Mouse (Mus musculus): Measurements from ENCODE around the gene Adal. TPM values are rescaled to one million over a fixed set of nuclear protein-coding genes. Genes with fewer than 3 reads are reported as not detected.
"Not testable (repeated sequence)": the region's sequence is repeated elsewhere in the genome, so short reads cannot be mapped to it uniquely, and the experiment has no call there.

Adal gene
- 11.0 and 25.7 TPM in 2 replicates for total RNA-seq (2017)

- peak; percentile 79 to 81 for ATAC-seq (replicated peaks in 1 of 2; ENCODE audit: insufficient read depth in 1 of 2, low FRiP score in 2 of 2, low TSS enrichment in 1 of 2, low read depth in 1 of 2, poor library complexity in 2 of 2, severe bottlenecking in 2 of 2)
Measured at GRCm38 (mm10) chr2:121140018-121140882, at the start of gene Adal, which contains the start of gene Lcmt2. Gene Adal (plus strand): TSS chr2:121140428. Gene Lcmt2 (minus strand): TSS chr2:121140653.

GRCm38 (mm10) chr2:121102051-121102450, 38.2 kb upstream of the Adal start:
- ATAC-seq (replicated peaks in 1 of 2; ENCODE audit: insufficient read depth in 1 of 2, low FRiP score in 2 of 2, low TSS enrichment in 1 of 2, low read depth in 1 of 2, poor library complexity in 2 of 2, severe bottlenecking in 2 of 2) = peak; percentile 83 to 90

- ATAC-seq (replicated peaks in 1 of 2; ENCODE audit: insufficient read depth in 1 of 2, low FRiP score in 2 of 2, low TSS enrichment in 1 of 2, low read depth in 1 of 2, poor library complexity in 2 of 2, severe bottlenecking in 2 of 2) = no peak
Measured at GRCm38 (mm10) chr2:121105940-121106339, 34.3 kb upstream of the Adal start.

DNA sequence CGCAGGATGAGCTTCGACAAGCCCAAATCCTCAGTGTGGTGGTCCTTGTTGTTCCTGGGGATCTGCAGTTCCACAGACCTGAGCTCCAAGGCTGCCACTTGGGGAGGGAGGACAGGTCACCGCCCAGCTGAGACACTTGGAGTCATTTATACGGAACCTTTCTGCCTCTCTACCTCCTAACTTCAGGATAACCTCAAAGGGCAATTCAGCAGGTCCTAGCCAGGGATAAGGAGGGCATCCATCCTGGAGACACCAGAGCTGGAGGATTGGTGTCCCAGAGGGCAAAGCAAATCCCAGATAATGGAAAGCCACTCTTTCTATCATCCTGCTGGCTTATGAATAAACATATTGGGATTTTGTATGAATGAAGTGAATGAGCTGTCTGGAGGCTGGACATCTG, 30.5 kb upstream of the Adal start, which contains the start of gene Tgm7:
Gene Tgm7, minus strand, starts transcription at position 101 of the 400 bp plus-strand sequence.
- ATAC-seq (replicated peaks in 1 of 2; ENCODE audit: insufficient read depth in 1 of 2, low FRiP score in 2 of 2, low TSS enrichment in 1 of 2, low read depth in 1 of 2, poor library complexity in 2 of 2, severe bottlenecking in 2 of 2) = no peak

GRCm38 (mm10) chr2:121115418-121115817, 24.8 kb upstream of the Adal start:
- no peak for ATAC-seq (replicated peaks in 1 of 2; ENCODE audit: insufficient read depth in 1 of 2, low FRiP score in 2 of 2, low TSS enrichment in 1 of 2, low read depth in 1 of 2, poor library complexity in 2 of 2, severe bottlenecking in 2 of 2)

DNA sequence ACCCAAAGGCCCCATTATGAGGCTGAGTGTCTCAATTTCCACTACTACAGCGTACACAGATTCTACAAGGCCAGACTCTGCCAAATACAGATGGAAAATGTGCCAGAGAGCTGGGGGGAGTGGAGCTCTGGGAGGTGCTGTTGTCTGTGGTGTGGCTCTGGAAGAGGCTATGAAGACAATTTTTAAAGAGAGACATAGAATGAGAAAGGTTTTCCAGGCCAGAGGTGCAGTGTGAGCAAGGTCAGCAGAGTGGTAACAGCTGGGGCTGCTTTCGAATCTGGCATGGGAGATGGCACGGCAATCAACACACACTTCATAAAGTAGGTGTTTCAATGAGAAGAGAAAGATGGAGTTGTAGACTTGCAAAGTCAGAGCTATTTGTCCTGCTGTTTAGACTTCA, 21.0 kb upstream of the Adal start:
- ATAC-seq (replicated peaks in 1 of 2; ENCODE audit: insufficient read depth in 1 of 2, low FRiP score in 2 of 2, low TSS enrichment in 1 of 2, low read depth in 1 of 2, poor library complexity in 2 of 2, severe bottlenecking in 2 of 2) = no peak

DNA sequence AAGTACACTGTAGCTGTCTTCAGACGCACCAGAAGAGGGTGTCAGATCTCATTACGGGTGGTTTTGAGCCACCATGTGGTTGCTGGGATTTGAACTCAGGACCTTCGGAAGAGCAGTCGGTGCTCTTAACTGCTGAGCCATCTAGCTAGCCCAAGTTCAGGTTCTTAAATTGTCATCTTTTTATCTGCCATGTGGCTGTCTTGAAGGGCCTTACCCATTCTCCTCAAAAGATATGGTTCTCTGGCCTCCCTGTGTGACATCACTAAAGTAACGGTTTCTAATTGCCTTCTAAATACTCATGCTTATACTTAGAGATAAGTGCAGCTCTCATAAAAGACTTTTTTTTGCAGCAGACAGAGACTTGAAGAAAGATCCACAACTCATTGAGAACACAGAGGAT, 13.9 kb upstream of the Adal start:
- ATAC-seq (replicated peaks in 1 of 2; ENCODE audit: insufficient read depth in 1 of 2, low FRiP score in 2 of 2, low TSS enrichment in 1 of 2, low read depth in 1 of 2, poor library complexity in 2 of 2, severe bottlenecking in 2 of 2) = not testable (repeated sequence)

DNA sequence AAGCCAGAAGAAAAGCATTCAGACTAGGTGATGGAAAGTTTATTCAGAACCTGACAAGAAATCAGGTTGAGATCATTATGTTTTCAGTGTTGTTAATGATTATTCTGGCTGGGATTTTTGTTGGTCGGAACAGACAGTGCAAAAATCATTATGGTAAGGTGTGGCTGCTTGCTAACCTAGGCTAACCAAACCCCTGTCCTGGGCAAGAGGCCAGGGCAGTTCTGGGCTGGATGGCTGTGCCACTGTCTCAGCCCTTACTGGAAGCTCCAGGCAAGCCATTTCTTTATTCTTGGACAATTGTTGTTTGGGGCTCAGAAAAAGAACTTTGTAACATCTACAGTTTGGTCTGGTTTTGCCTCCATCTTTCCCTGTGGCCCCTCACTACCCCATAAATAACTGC, 12.7 kb upstream of the Adal start:
- ATAC-seq (replicated peaks in 1 of 2; ENCODE audit: insufficient read depth in 1 of 2, low FRiP score in 2 of 2, low TSS enrichment in 1 of 2, low read depth in 1 of 2, poor library complexity in 2 of 2, severe bottlenecking in 2 of 2) = no peak

DNA sequence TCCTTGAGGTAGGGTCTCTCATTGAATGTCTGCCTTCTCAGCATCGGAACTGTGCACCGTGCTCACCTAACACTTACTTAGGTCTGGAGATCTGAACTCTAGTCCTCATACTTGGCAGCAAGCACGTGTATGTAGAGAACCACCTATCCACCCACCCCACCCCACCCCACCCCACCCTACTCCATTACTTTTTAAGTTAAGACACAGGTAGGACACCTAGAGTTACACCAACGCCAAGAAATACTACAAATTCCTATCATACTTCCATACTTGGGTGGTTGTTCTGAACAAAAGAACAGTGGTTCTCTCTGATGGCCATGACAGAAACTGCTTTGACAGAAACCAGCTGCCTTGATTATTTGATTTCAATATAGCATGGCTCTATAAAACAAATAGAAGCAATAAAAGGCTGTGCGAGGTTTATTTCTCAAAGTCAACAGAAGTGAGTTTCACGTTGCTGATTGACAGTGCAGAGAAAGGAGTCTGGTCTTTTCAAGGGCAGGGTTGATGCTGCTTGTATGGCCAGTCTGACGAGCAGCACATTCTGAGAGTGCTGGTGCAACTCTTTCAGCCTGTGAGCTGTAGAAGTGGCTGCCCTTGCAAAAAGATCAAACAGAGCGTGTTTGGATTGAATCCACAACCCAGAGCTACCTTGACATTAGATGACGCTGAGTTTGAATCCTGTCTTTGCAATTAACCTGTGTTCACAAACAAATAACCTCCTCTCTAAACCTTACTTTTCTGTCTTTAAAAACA, 11.2 kb upstream of the Adal start:
- no peak for ATAC-seq (replicated peaks in 1 of 2; ENCODE audit: insufficient read depth in 1 of 2, low FRiP score in 2 of 2, low TSS enrichment in 1 of 2, low read depth in 1 of 2, poor library complexity in 2 of 2, severe bottlenecking in 2 of 2)

- no peak for ATAC-seq (replicated peaks in 1 of 2; ENCODE audit: insufficient read depth in 1 of 2, low FRiP score in 2 of 2, low TSS enrichment in 1 of 2, low read depth in 1 of 2, poor library complexity in 2 of 2, severe bottlenecking in 2 of 2)
Measured at GRCm38 (mm10) chr2:121132822-121133221, 7.4 kb upstream of the Adal start.

DNA sequence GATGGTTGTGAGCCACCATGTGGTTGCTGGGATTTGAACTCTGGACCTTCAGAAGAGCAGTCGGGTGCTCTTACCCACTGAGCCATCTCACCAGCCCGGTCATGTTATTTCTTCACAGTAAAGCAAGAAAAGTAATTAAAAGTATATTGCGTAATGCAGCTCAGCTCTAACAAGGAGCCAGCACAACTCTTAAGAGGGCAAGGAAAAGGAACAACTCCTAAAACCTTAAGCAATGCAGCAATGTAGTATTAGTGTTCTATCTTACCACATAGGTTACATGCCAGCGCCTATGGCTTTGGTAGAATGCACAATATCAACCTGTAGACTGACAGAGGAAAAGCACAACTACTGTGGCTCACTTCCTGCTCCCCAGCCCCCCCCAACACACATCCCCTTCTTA, 2.9 kb upstream of the Adal start:
- no peak for ATAC-seq (replicated peaks in 1 of 2; ENCODE audit: insufficient read depth in 1 of 2, low FRiP score in 2 of 2, low TSS enrichment in 1 of 2, low read depth in 1 of 2, poor library complexity in 2 of 2, severe bottlenecking in 2 of 2)

GRCm38 (mm10) chr2:121139266-121140017, 786 bp upstream of the Adal start:
- ATAC-seq (replicated peaks in 1 of 2; ENCODE audit: insufficient read depth in 1 of 2, low FRiP score in 2 of 2, low TSS enrichment in 1 of 2, low read depth in 1 of 2, poor library complexity in 2 of 2, severe bottlenecking in 2 of 2) = peak; percentile 18 to 24; a peak in 2 of 4 replicates

DNA sequence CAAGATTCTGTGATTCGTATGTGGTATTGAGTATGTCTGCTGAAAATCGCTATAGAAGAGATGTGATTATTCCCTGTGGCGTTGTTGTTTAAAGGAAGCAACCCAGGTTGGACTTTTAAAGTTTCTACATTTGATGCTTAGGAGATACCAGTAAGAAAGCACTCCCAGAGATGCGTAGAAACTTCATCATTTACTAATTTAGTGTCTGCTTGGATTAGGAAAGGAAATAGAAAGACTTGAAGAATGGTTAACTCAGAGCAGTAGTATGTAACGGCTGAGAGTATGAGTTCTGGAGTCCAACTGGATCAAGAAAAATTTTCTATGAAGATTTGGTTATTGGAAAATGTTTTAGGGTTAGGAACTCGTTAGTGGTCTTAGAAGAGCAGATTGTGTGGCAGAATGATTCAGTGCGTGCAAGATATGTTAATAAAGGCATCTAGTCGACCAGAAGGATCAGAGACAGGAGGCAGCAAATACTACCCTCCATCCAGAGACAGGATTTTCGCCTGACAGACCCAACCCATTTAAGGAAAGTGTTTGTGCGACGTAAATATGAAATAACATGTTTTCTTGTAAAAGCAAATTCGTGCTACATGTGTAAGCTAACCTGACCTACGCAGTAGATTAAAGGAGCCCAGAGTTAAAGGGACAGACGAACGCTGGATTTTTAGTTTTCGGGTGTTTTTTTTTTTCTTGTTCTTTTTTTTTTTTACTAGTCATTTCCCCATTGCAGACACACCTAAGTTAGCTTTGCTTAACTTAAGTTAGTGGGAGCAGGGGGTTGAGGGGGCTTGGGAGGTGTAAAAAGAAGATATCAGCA, 1.2 kb downstream of the Adal start:
- ATAC-seq (replicated peaks in 1 of 2; ENCODE audit: insufficient read depth in 1 of 2, low FRiP score in 2 of 2, low TSS enrichment in 1 of 2, low read depth in 1 of 2, poor library complexity in 2 of 2, severe bottlenecking in 2 of 2) = no peak

GRCm38 (mm10) chr2:121142415-121142814, 2.2 kb downstream of the Adal start:
- no peak for ATAC-seq (replicated peaks in 1 of 2; ENCODE audit: insufficient read depth in 1 of 2, low FRiP score in 2 of 2, low TSS enrichment in 1 of 2, low read depth in 1 of 2, poor library complexity in 2 of 2, severe bottlenecking in 2 of 2)

DNA sequence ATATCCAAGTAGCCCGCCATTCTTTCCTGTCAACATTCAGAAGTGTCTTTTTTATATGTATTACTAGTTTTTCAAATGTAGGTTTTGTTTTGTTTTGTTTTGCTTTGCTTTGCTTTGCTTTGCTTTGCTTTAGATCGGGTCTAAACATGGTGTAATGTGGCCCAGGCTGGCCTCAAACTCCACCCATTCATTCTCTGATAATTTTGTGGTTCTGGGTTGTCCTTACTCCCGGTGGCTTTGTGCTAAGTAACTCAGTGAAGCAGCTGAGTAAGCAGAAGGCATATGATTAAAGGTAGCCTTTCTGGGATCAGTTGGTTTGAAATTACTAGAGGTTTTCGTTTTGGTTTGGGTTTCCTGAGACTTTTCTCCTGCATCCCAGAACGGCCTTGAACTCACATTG, 9.5 kb downstream of the Adal start:
- ATAC-seq (replicated peaks in 1 of 2; ENCODE audit: insufficient read depth in 1 of 2, low FRiP score in 2 of 2, low TSS enrichment in 1 of 2, low read depth in 1 of 2, poor library complexity in 2 of 2, severe bottlenecking in 2 of 2) = no peak

DNA sequence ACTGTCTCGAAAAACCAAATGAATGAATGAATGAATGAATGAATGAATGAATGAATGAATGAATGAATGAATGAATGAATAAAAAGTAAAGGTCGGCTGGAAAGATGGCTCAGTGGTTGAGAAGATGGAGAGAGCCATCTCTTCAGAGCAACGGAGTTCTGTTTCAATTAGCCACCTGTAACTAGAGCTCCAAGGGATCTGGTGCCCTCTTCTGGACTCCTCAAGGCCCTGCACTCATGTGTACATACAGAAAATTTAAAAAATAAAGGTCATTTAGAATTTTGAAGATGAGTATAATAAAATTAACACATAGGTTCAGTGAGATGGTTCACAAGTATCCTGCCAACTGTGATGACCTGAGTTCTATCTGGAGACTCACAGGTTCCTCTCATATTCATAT, 12.9 kb downstream of the Adal start:
- ATAC-seq (replicated peaks in 1 of 2; ENCODE audit: insufficient read depth in 1 of 2, low FRiP score in 2 of 2, low TSS enrichment in 1 of 2, low read depth in 1 of 2, poor library complexity in 2 of 2, severe bottlenecking in 2 of 2) = no peak

DNA sequence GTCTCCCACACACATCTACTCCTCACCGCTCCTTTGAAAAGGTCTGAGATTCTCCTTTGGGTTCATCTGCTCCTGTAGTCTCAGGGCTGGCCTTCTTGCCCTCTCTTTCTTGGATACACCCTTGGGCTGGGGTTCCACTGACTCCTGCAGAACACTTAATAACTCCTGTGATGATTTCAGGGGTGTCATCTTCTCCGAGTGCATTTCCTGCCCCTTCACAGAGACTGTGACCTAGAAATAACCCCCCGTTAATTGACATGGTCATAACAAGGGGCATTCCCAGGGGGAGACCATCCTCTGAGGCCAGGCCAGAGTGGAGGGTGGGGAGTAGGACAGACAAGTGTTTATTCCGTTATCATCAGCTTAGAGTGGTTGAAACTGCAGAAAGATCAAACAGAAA, 28.9 kb downstream of the Adal start:
- ATAC-seq (replicated peaks in 1 of 2; ENCODE audit: insufficient read depth in 1 of 2, low FRiP score in 2 of 2, low TSS enrichment in 1 of 2, low read depth in 1 of 2, poor library complexity in 2 of 2, severe bottlenecking in 2 of 2) = no peak

All from hematopoietic stem cell, adult 5-6 weeks (primary cell).